Mouse (Mus musculus): ENCODE measurements at regions not wholly inside any gene's neighbourhood (a gene's known extent, or its start where the extent isn't known, plus 50 kb on each side); places are given as distances from the start of the nearest gene placed in this dataset.

GRCm38 (mm10) chr1:61206861-61207380, 229.2 kb downstream of the Icos start:
- Histone ChIP-seq H3K4me1 (ENCODE audit: insufficient read depth, low read length) (peaks cover 7% of the 10 kb centered on the region; the same call in 1 of the 2 replicates), H3K4me3 (ENCODE audit: low read length) (no peak overlapping the region), H3K27me3 (ENCODE audit: insufficient read depth, low read length) (no peaks in the 10 kb centered on the region), H3K36me3 (ENCODE audit: insufficient read depth, low read length) (no peaks in the 10 kb centered on the region), H3K9me3 (ENCODE audit: low read length) (no peaks in the 10 kb centered on the region), H3K27ac (no peak overlapping the region), H3K4me2 (ENCODE audit: low read depth, low read length) (no peak overlapping the region), H3K9ac (replicated peaks; ENCODE audit: low read length) (no peak overlapping the region)
- ATAC-seq (no peak), DNase-seq (ENCODE audit: low spot score) (no peak)
- 91% methylated on average over 6 of the region's 6 CpGs for WGBS
- no peak for TF ChIP-seq CTCF (IDR thresholded peaks at IDR 0.05; ENCODE audit: low read depth)

GRCm38 (mm10) chr1:61208386-61208785, 230.7 kb downstream of the Icos start:
- Histone ChIP-seq H3K36me3 (ENCODE audit: insufficient read depth, low read length) (no peaks in the 10 kb centered on the region), H3K27me3 (ENCODE audit: insufficient read depth, low read length) (no peaks in the 10 kb centered on the region), H3K4me1 (ENCODE audit: insufficient read depth, low read length) (0 out of 2 replicates have a peak, but pooled peaks cover 2% of the 10 kb centered on the region), H3K4me2 (ENCODE audit: low read depth, low read length) (no peak overlapping the region), H3K9me3 (ENCODE audit: low read length) (no peaks in the 10 kb centered on the region), H3K4me3 (ENCODE audit: low read length) (no peak overlapping the region), H3K9ac (replicated peaks; ENCODE audit: low read length) (no peak overlapping the region), H3K27ac (no peak overlapping the region)
- DNase-seq (ENCODE audit: low spot score) (peak; percentile 10), ATAC-seq (no peak)
- TF ChIP-seq CTCF (IDR thresholded peaks at IDR 0.05; ENCODE audit: low read depth) = no peak
- 45% methylated on average over 1 of the region's 1 CpGs for WGBS

- no peak overlapping the region for H3K9ac ChIP-seq (replicated peaks; ENCODE audit: low read length)
- no peaks in the 10 kb centered on the region for H3K9me3 ChIP-seq (ENCODE audit: low read length)
- no peaks in the 10 kb centered on the region for H3K36me3 ChIP-seq (ENCODE audit: insufficient read depth, low read length)
- TF ChIP-seq CTCF (IDR thresholded peaks at IDR 0.05; ENCODE audit: low read depth) = 0 out of 2 replicates have a peak, but pooled peaks have one; percentile 1
- no peak overlapping the region for H3K4me2 ChIP-seq (ENCODE audit: low read depth, low read length)
- H3K4me1 ChIP-seq (ENCODE audit: insufficient read depth, low read length) = no peaks in the 10 kb centered on the region
- DNase-seq (ENCODE audit: low spot score) (peak; percentile 62), ATAC-seq (0 out of 2 replicates have a peak, but pooled peaks have one; percentile 45)
- H3K27ac ChIP-seq = no peak overlapping the region
- no peaks in the 10 kb centered on the region for H3K27me3 ChIP-seq (ENCODE audit: insufficient read depth, low read length)
- 24% methylated on average over 1 of the region's 1 CpGs for WGBS
- no peak overlapping the region for H3K4me3 ChIP-seq (ENCODE audit: low read length)
These were observed 243.4 kb downstream of the Icos start for GRCm38 (mm10) chr1:61221131-61221530.

GRCm38 (mm10) chr1:61228942-61229341, 251.2 kb downstream of the Icos start:
- no peak for TF ChIP-seq CTCF (IDR thresholded peaks at IDR 0.05; ENCODE audit: low read depth)
- H3K4me1 ChIP-seq (ENCODE audit: insufficient read depth, low read length) = peaks cover 3% of the 10 kb centered on the region
- no peak overlapping the region for H3K4me2 ChIP-seq (ENCODE audit: low read depth, low read length)
- no peaks in the 10 kb centered on the region for H3K27me3 ChIP-seq (ENCODE audit: insufficient read depth, low read length)
- H3K9ac ChIP-seq (replicated peaks; ENCODE audit: low read length) = no peak overlapping the region
- DNase-seq (ENCODE audit: low spot score) (no peak), ATAC-seq (no peak)
- no peak overlapping the region for H3K27ac ChIP-seq
- 79% methylated on average over 4 of the region's 4 CpGs for WGBS
- no peaks in the 10 kb centered on the region for H3K9me3 ChIP-seq (ENCODE audit: low read length)
- H3K36me3 ChIP-seq (ENCODE audit: insufficient read depth, low read length) = no peaks in the 10 kb centered on the region
- H3K4me3 ChIP-seq (ENCODE audit: low read length) = no peak overlapping the region

GRCm38 (mm10) chr1:61233001-61233400, 255.3 kb downstream of the Icos start:
- Histone ChIP-seq H3K9me3 (ENCODE audit: low read length) (no peaks in the 10 kb centered on the region), H3K27me3 (ENCODE audit: insufficient read depth, low read length) (no peaks in the 10 kb centered on the region), H3K9ac (replicated peaks; ENCODE audit: low read length) (no peak overlapping the region), H3K4me1 (ENCODE audit: insufficient read depth, low read length) (peaks cover 9% of the 10 kb centered on the region), H3K4me3 (ENCODE audit: low read length) (no peak overlapping the region), H3K4me2 (ENCODE audit: low read depth, low read length) (no peak overlapping the region), H3K36me3 (ENCODE audit: insufficient read depth, low read length) (no peaks in the 10 kb centered on the region), H3K27ac (no peak overlapping the region)
- TF ChIP-seq CTCF (IDR thresholded peaks at IDR 0.05; ENCODE audit: low read depth) = no peak
- DNase-seq (ENCODE audit: low spot score) = no peak
- WGBS = 65% methylated on average over 1 of the region's 1 CpGs
- no peak for ATAC-seq

- H3K9me3 ChIP-seq (ENCODE audit: low read length) = no peaks in the 10 kb centered on the region
- peak; percentile 78 for ATAC-seq
- no peak overlapping the region for H3K4me3 ChIP-seq (ENCODE audit: low read length)
- no peak overlapping the region for H3K27ac ChIP-seq
- no peaks in the 10 kb centered on the region for H3K27me3 ChIP-seq (ENCODE audit: insufficient read depth, low read length)
- peak; percentile 27 for DNase-seq (ENCODE audit: low spot score)
- WGBS = 23% methylated on average over 10 of the region's 10 CpGs
- peak overlapping the region; percentile 44 for H3K4me2 ChIP-seq (ENCODE audit: low read depth, low read length)
- no peak for TF ChIP-seq CTCF (IDR thresholded peaks at IDR 0.05; ENCODE audit: low read depth)
- H3K4me1 ChIP-seq (ENCODE audit: insufficient read depth, low read length) = peaks cover 9% of the 10 kb centered on the region
- H3K36me3 ChIP-seq (ENCODE audit: insufficient read depth, low read length) = no peaks in the 10 kb centered on the region
- H3K9ac ChIP-seq (replicated peaks; ENCODE audit: low read length) = no peak overlapping the region
These were observed 256.0 kb downstream of the Icos start for GRCm38 (mm10) chr1:61233476-61234297.

GRCm38 (mm10) chr1:61234298-61234682, 256.6 kb downstream of the Icos start:
- Histone ChIP-seq H3K9me3 (ENCODE audit: low read length) (no peaks in the 10 kb centered on the region), H3K27ac (no peak overlapping the region), H3K36me3 (ENCODE audit: insufficient read depth, low read length) (no peaks in the 10 kb centered on the region), H3K4me3 (ENCODE audit: low read length) (no peak overlapping the region), H3K4me2 (ENCODE audit: low read depth, low read length) (peak overlapping the region; percentile 44), H3K9ac (replicated peaks; ENCODE audit: low read length) (no peak overlapping the region), H3K27me3 (ENCODE audit: insufficient read depth, low read length) (no peaks in the 10 kb centered on the region), H3K4me1 (ENCODE audit: insufficient read depth, low read length) (peaks cover 9% of the 10 kb centered on the region)
- TF ChIP-seq CTCF (IDR thresholded peaks at IDR 0.05; ENCODE audit: low read depth) = no peak
- DNase-seq (ENCODE audit: low spot score) (peak; percentile 3), ATAC-seq (peak; percentile 12; the same call in 1 of the 2 replicates)
- WGBS = 8% methylated on average over 1 of the region's 1 CpGs
